ENCODE assay signal across 17 mouse cellular contexts in the genomic region with DNA sequence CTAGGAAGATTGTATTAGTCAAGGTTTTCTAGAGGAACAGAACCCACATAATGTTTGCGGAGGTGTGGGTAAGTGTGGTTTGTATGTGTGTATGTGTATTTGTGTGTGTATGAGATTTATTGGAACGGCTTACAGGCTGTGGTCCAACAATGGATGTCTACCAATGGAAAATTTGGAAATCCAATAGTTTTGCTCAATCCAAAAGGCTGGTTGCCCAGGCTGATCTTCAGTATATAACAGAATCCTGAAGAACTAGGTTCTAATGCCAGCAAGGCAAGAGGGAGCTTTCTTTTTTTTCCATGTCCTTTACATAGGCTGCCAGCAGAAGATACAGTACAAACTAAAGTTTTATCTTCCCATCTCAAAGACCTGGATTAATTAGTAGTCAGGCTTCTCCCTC.
"Had no signal": no experiment of that assay in that cellular context is flagged by ENCODE, and none has a peak within 500 bp of the region (broad histone marks: within the 10 kb centered on the region; RNA-seq: fewer than 3 reads in every experiment).

No protein-coding gene starts in this region.

- H3K27me3 ChIP-seq: neural tube, embryonic 12.5 days; neural tube, embryonic 13.5 days; neural tube, embryonic 15.5 days; stomach, embryonic 15.5 days had no signal

- H3K27ac ChIP-seq: neural tube, embryonic 12.5 days; neural tube, embryonic 13.5 days; neural tube, embryonic 15.5 days; stomach, embryonic 15.5 days; stomach, postnatal 0 days had no signal

- H3K4me1 ChIP-seq: neural tube, embryonic 12.5 days; neural tube, embryonic 13.5 days; neural tube, embryonic 15.5 days; stomach, embryonic 15.5 days had no signal

- H3K9ac ChIP-seq: neural tube, embryonic 12.5 days; neural tube, embryonic 13.5 days; neural tube, embryonic 15.5 days; stomach, embryonic 15.5 days had no signal

- H3K4me3 ChIP-seq: neural tube, embryonic 12.5 days; neural tube, embryonic 13.5 days; neural tube, embryonic 15.5 days; stomach, embryonic 15.5 days had no signal

- H3K4me2 ChIP-seq: neural tube, embryonic 12.5 days; neural tube, embryonic 13.5 days; neural tube, embryonic 15.5 days; stomach, embryonic 15.5 days had no signal

- DNase-seq: retina, postnatal 1 day; right cerebral cortex, adult 18-20 months; right cerebral cortex, postnatal 14 days; right cerebral cortex, postnatal 25 days; right cerebral cortex, postnatal 4 days; spleen, adult 18-20 months; thymus, adult 18-20 months; thymus, adult 2 months; thymus, postnatal 14 days; thymus, postnatal 25 days; thymus, postnatal 36 days; thymus, postnatal 4 days had no signal

- H3K9me3 ChIP-seq: neural tube, embryonic 12.5 days; neural tube, embryonic 13.5 days; neural tube, embryonic 15.5 days; stomach, embryonic 15.5 days had no signal

- H3K36me3 ChIP-seq: neural tube, embryonic 12.5 days; neural tube, embryonic 13.5 days; neural tube, embryonic 15.5 days; stomach, embryonic 15.5 days had no signal
